Mouse (Mus musculus) small intestine, adult 10 weeks (tissue): ENCODE measurements around the gene 1810010D01Rik. TPM values are rescaled to one million over a fixed set of nuclear protein-coding genes. Genes with fewer than 3 reads are reported as not detected.

ENCODE experiments used
- polyA plus RNA-seq: library from polyadenylated mRNA; stranded (reverse); fragments of 350-450 nt; fragmentation: Illumina TruSeq; extraction: RNeasy Lipid Tissue Mini Kit (QIAGEN cat#74804); gene quantifications from one replicate; pipeline ENCODE4 v1.2.3, GENCODE M21; 2014; ENCODE audit warnings: low replicate concordance

The 1810010D01Rik gene
- polyA plus RNA-seq = not detected

DNA sequence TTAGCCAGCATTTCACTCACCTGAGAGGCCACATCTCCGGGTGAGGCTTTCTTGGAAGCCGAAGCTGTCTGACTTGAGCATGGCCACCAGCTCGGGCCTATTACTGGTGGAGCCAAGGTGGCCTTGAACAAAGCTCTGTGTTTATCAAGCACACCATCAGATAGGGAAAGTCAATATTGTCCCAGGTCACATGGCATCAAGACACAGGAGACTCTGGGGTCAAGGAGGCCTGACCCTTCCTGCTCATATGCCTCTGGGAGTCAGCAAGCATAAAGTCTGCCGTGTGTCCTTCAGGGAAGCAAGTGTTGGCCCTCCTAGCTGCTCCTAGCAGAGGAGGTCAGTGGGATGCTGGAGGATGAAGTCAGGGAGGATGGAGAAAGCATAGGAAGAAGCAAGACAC is at the start of gene 1810010D01Rik:
Gene 1810010D01Rik (minus strand): TSS at position 114 of the 400 bp plus-strand sequence.

Other genes with a start within 250 kb of the 1810010D01Rik start
- gene Tpcn2, start 75.9 kb upstream of the 1810010D01Rik start, polyA plus RNA-seq = 0.48 TPM
- not detected for gene Mrgprf, start 92.7 kb upstream of the 1810010D01Rik start, polyA plus RNA-seq
- not detected for gene Mrgprd, start 106.7 kb upstream of the 1810010D01Rik start, polyA plus RNA-seq